Mouse (Mus musculus) midbrain, postnatal 0 days (tissue): ENCODE data around the gene Unc13d. TPM values are rescaled to one million over a fixed set of nuclear protein-coding genes. Genes with fewer than 3 reads are reported as not detected.
A peak's percentile ranks its signal among the peaks of the same experiment; 100 is the strongest.

Experiments
- ATAC-seq: fragments of 200-750 bp; cut with Nextera tagmentation; 2 replicates; pipeline ENCODE4 v1.8.0; 2017; ENCODE audit warnings: moderate number of reproducible peaks, mild to moderate bottlenecking, moderate TSS enrichment, moderate library complexity; ENCODE audit not compliant: low FRiP score
- DNase-seq: peaks from one replicate; pipeline ENCODE4 v3.0.0-alpha.2; 2015; ENCODE audit warnings: low spot score
- H3K27ac ChIP-seq: fragments of 300-500 bp; sonication (generic); 2 replicates; pipeline ENCODE4 v1.5.1; 2014; ENCODE audit warnings: low read depth, mild to moderate bottlenecking, low read length, mixed read lengths
- H3K27me3 ChIP-seq: fragments of 300-500 bp; sonication (generic); 2 replicates; pipeline ENCODE4 v1.6.1; 2014; ENCODE audit warnings: low read length, control low read depth, mixed read lengths; ENCODE audit not compliant: insufficient read depth
- H3K36me3 ChIP-seq: fragments of 300-500 bp; sonication (generic); 2 replicates; pipeline ENCODE4 v1.6.1; 2014; ENCODE audit warnings: low read length, control low read depth, mixed read lengths; ENCODE audit not compliant: insufficient read depth
- H3K4me1 ChIP-seq: fragments of 300-500 bp; sonication (generic); 2 replicates; pipeline ENCODE4 v1.6.1; 2014; ENCODE audit warnings: mild to moderate bottlenecking, control low read depth, antibody characterized with exemption, low read length, mixed read lengths; ENCODE audit not compliant: insufficient read depth
- H3K4me2 ChIP-seq: fragments of 300-500 bp; sonication (generic); 2 replicates; pipeline ENCODE4 v1.6.1; 2014; ENCODE audit warnings: low read depth, mild to moderate bottlenecking, low read length, mixed read lengths; ENCODE audit not compliant: poor library complexity, severe bottlenecking
- H3K4me3 ChIP-seq: fragments of 300-500 bp; sonication (generic); 2 replicates; pipeline ENCODE4 v1.5.1; 2014; ENCODE audit warnings: low read depth, mild to moderate bottlenecking, low read length, moderate library complexity
- H3K9ac ChIP-seq: fragments of 300-500 bp; sonication (generic); replicated peaks from 2 replicates; pipeline ENCODE4 v1.6.1; 2014; ENCODE audit warnings: mild to moderate bottlenecking, low read length, moderate library complexity, mixed read lengths; ENCODE audit not compliant: poor library complexity, severe bottlenecking
- H3K9me3 ChIP-seq: fragments of 300-500 bp; sonication (generic); 2 replicates; pipeline ENCODE4 v1.6.1; 2016; ENCODE audit warnings: low read length, control low read depth
- CTCF ChIP-seq: IDR thresholded peaks from 2 replicates; pipeline ENCODE4 v1.5.1; 2016; ENCODE audit warnings: antibody characterized with exemption, mild to moderate bottlenecking
- WGBS: fragments of 180-500 bp; shearing (Covaris S2); extraction: QIAGEN DNeasy Blood & Tissue Kit; methylation state at CpG from one replicate; pipeline ENCODE4 v1.1.7; 2014; 5-methylcytosine and 5-hydroxymethylcytosine counted together
- polyA plus RNA-seq: library from polyadenylated mRNA; unstranded; fragments of >200 nt; fragmentation: Nextera tagmentation; extraction: Ambion mirVana; gene quantifications from 2 replicates; pipeline ENCODE4 v1.2.1, GENCODE M21; 2015
- total RNA-seq: library from RNA; depleted of rRNA; stranded (reverse); fragments of >200 nt; gene quantifications from 2 replicates; pipeline ENCODE4 v1.2.3, GENCODE M21; 2014

Unc13d gene
- total and polyA plus RNA-seq, 2 experiments from 2014 or later: 0.22 to 0.77 TPM

GRCm38 (mm10) chr11:116102472-116102871 lies 24.7 kb upstream of the Unc13d start:
- Histone ChIP-seq H3K27me3 (peaks cover 13% of the 10 kb centered on the region), H3K9ac (no peak overlapping the region), H3K36me3 (no peaks in the 10 kb centered on the region), H3K4me2 (no peak overlapping the region), H3K4me1 (no peaks in the 10 kb centered on the region), H3K27ac (peak overlapping the region; percentile 73), H3K4me3 (no peak overlapping the region), H3K9me3 (no peaks in the 10 kb centered on the region)
- no peak for TF ChIP-seq CTCF
- DNase-seq (no peak), ATAC-seq (no peak)
- 50% methylated on average over 3 of the region's 4 CpGs for WGBS

- Histone ChIP-seq H3K36me3 (no peaks in the 10 kb centered on the region), H3K9me3 (no peaks in the 10 kb centered on the region), H3K27me3 (peaks cover 8% of the 10 kb centered on the region), H3K27ac (peak overlapping the region; percentile 73), H3K4me3 (no peak overlapping the region), H3K9ac (no peak overlapping the region), H3K4me2 (no peak overlapping the region), H3K4me1 (no peaks in the 10 kb centered on the region)
- TF ChIP-seq CTCF: no peak
- peak; percentile 47; the same call in 1 of the 2 replicates for ATAC-seq
- peak; percentile 63 for DNase-seq
- WGBS: 29% methylated on average over 10 of the region's 11 CpGs
Observed at GRCm38 (mm10) chr11:116101931-116102381, 24.2 kb upstream of the Unc13d start.

GRCm38 (mm10) chr11:116100839-116101238 lies 23.1 kb upstream of the Unc13d start:
- no peak for TF ChIP-seq CTCF
- WGBS: 84% methylated on average over 7 of the region's 7 CpGs
- no peak overlapping the region for H3K4me3 ChIP-seq
- DNase-seq (no peak), ATAC-seq (no peak)
- no peaks in the 10 kb centered on the region; the same call in 1 of the 2 replicates for H3K27me3 ChIP-seq
- H3K27ac ChIP-seq: no peak overlapping the region
- H3K36me3 ChIP-seq: no peaks in the 10 kb centered on the region
- no peaks in the 10 kb centered on the region for H3K4me1 ChIP-seq
- no peak overlapping the region for H3K4me2 ChIP-seq
- no peaks in the 10 kb centered on the region for H3K9me3 ChIP-seq
- no peak overlapping the region for H3K9ac ChIP-seq

GRCm38 (mm10) chr11:116100385-116100784 lies 22.6 kb upstream of the Unc13d start:
- WGBS: 82% methylated on average over 6 of the region's 6 CpGs
- ATAC-seq: no peak
- Histone ChIP-seq H3K9me3 (no peaks in the 10 kb centered on the region), H3K4me2 (no peak overlapping the region), H3K4me1 (no peaks in the 10 kb centered on the region), H3K27ac (no peak overlapping the region), H3K36me3 (no peaks in the 10 kb centered on the region), H3K27me3 (no peaks in the 10 kb centered on the region; the same call in 1 of the 2 replicates), H3K9ac (no peak overlapping the region), H3K4me3 (no peak overlapping the region)
- DNase-seq: no peak
- no peak for TF ChIP-seq CTCF

GRCm38 (mm10) chr11:116099462-116099861 lies 21.7 kb upstream of the Unc13d start:
- TF ChIP-seq CTCF: no peak
- Histone ChIP-seq H3K27ac (no peak overlapping the region), H3K4me1 (no peaks in the 10 kb centered on the region), H3K4me2 (no peak overlapping the region), H3K9ac (no peak overlapping the region), H3K4me3 (no peak overlapping the region), H3K36me3 (no peaks in the 10 kb centered on the region), H3K9me3 (no peaks in the 10 kb centered on the region), H3K27me3 (no peaks in the 10 kb centered on the region; the same call in 1 of the 2 replicates)
- no peak for DNase-seq
- no peak for ATAC-seq
- WGBS: 89% methylated on average over 6 of the region's 6 CpGs

GRCm38 (mm10) chr11:116098711-116099460 lies 21.1 kb upstream of the Unc13d start:
- no peak overlapping the region for H3K9ac ChIP-seq
- DNase-seq (no peak), ATAC-seq (no peak)
- H3K4me1 ChIP-seq: no peaks in the 10 kb centered on the region
- no peak overlapping the region for H3K4me2 ChIP-seq
- no peak overlapping the region for H3K4me3 ChIP-seq
- WGBS: 76% methylated on average over 14 of the region's 14 CpGs
- no peak for TF ChIP-seq CTCF
- no peaks in the 10 kb centered on the region for H3K36me3 ChIP-seq
- no peaks in the 10 kb centered on the region for H3K27me3 ChIP-seq
- H3K9me3 ChIP-seq: no peaks in the 10 kb centered on the region
- no peak overlapping the region for H3K27ac ChIP-seq
